Mouse (Mus musculus): ENCODE data around the gene Itih4.

Gene Itih4

DNA sequence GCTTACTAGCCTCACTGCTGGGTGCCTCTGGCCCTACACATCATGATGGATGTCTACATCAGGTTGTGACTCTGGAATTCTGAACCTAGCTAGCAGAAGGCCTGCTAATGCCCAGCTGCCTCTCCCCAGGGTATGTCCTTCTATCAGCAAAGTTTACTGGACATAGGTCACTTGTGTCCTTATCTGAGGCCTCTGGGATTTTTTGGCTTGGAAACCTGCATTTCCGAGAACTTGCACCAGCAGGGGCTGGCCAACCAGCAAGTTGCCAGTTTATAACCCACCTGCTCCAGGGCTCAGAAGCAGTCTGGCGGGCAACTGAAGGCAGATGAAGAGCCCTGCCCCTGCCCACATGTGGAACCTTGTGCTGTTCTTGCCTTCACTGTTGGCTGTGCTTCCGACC, at the start of gene Itih4:
Itih4 (plus strand) TSS at position 273 of the 400 bp plus-strand sequence.
- no peak for DNase-seq (ENCODE audit: low read depth, low spot score)
- no peaks in the 10 kb centered on the region for H3K36me3 ChIP-seq (ENCODE audit: control insufficient read depth, insufficient read depth, low read length, poor library complexity, severe bottlenecking)
- H3K27me3 ChIP-seq (ENCODE audit: control insufficient read depth, insufficient read depth, low read length, poor library complexity, severe bottlenecking), result no peaks in the 10 kb centered on the region

DNA sequence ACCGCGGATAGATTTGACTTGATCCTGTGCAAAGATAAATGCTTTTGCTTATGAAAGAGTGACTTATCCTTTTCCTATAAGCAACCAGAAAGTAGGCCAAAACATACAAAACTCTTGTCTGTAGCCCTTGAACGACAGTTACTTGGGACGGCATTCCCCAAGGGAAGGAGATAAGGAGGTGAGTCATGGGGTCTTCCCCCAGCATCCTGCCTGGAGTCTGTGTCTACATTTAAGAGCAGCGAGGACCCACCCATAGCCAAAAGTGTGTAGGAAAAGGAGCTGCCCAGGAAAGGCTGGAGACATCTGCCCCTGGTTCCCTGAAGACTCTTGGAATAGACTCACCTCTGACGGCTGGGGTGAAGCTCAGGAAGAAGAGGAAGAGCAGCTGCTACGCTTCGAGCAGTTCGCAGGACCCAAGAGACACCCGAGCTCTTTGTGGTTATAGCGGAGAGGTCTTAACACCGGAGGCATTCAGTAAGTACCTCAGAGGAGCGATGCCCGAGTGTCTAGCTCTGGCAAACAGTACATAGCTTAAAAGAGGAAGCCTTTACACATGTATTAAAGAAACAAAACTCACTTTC, 48.8 kb upstream of the Itih4 start:
- peak; percentile 15 for DNase-seq (ENCODE audit: low read depth, low spot score)
- Histone ChIP-seq H3K27me3 (ENCODE audit: control insufficient read depth, insufficient read depth, low read length, poor library complexity, severe bottlenecking) (no peaks in the 10 kb centered on the region), H3K36me3 (ENCODE audit: control insufficient read depth, insufficient read depth, low read length, poor library complexity, severe bottlenecking) (peaks cover 2% of the 10 kb centered on the region; the same call in 1 of the 2 replicates)

DNA sequence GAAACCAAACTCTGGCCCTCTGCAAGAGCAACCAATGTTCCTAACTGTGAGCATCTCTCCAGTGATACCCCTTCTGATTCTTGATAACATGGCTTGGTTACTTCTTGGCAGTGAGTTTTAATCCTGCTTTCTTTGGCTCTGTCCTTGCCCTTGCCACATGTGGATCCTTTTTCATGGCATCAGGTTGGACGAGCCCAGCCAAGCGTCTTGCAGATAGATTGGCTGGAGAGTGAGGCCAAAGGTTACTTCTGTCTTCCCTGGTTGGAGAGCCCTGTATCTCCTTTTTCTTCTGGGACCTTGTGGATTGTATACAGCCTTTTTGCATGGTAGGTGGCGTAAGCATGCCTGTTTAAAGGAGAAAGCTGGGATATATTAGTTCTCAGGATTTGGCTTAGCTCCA, 42.6 kb upstream of the Itih4 start:
- DNase-seq (ENCODE audit: low read depth, low spot score), result no peak
- H3K27me3 ChIP-seq (ENCODE audit: control insufficient read depth, insufficient read depth, low read length, poor library complexity, severe bottlenecking), result no peaks in the 10 kb centered on the region
- H3K36me3 ChIP-seq (ENCODE audit: control insufficient read depth, insufficient read depth, low read length, poor library complexity, severe bottlenecking), result no peaks in the 10 kb centered on the region; the same call in 1 of the 2 replicates

DNA sequence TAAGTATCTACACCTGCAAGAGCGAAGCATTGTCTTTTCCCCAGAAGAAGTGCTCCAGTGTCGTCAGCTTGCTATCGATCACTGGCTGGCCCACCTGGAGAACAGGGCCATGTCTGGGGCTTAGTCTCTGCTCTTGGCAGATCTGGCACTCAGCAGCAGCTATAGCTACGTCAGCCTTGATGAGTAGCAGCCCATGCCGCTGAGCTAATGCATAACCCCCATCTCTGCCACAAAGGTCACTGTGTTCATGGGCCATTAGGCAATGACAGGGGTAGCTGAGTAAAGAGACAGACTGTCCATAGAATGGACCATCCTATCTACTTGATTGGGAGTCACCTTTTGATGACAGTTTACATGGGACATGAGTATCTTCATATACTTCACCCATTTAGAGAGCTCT, 35.8 kb upstream of the Itih4 start:
- no peak for DNase-seq (ENCODE audit: low read depth, low spot score)
- Histone ChIP-seq H3K36me3 (ENCODE audit: control insufficient read depth, insufficient read depth, low read length, poor library complexity, severe bottlenecking) (no peaks in the 10 kb centered on the region), H3K27me3 (ENCODE audit: control insufficient read depth, insufficient read depth, low read length, poor library complexity, severe bottlenecking) (no peaks in the 10 kb centered on the region)

DNA sequence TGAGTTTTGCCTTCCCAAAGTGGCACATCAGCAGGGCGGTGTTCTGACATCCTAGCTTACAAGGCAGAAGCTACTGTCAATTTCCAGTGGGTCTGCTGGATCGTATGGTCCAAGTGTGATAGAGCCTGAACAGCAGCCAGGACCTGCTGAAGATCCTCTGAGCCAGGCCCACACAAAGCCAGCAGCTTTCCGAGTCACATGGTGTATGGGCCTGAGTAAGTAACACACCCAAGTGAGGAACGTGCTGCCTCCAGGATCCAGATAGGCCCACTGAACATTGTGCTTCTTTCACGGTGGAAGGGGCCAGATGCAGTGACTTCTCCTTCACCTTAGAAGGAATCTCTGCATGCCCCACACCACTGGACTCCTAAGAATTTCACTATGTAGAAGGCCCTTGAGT, 34.0 kb upstream of the Itih4 start:
- no peaks in the 10 kb centered on the region for H3K36me3 ChIP-seq (ENCODE audit: control insufficient read depth, insufficient read depth, low read length, poor library complexity, severe bottlenecking)
- no peak for DNase-seq (ENCODE audit: low read depth, low spot score)
- H3K27me3 ChIP-seq (ENCODE audit: control insufficient read depth, insufficient read depth, low read length, poor library complexity, severe bottlenecking), result no peaks in the 10 kb centered on the region

DNA sequence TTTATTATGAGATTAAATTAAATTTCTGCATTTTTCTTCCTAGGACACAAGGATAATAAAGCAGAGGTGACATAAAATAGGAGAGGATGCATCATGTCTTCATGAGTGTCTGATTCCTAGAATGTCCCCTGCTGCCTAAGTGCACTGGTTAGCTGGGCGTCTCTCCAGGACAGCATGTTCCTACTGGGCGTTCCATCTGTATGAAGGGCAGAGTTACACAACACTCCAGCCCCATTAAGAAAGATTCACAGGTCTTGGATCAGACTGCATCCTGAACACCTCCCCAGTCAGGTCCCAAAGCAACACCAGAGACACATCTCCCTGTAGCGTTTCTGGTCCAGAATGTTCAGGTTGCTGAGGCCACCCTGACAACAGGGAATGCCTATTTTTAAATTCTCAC, 31.0 kb upstream of the Itih4 start:
- no peaks in the 10 kb centered on the region for H3K27me3 ChIP-seq (ENCODE audit: control insufficient read depth, insufficient read depth, low read length, poor library complexity, severe bottlenecking)
- no peak for DNase-seq (ENCODE audit: low read depth, low spot score)
- H3K36me3 ChIP-seq (ENCODE audit: control insufficient read depth, insufficient read depth, low read length, poor library complexity, severe bottlenecking), result no peaks in the 10 kb centered on the region

DNA sequence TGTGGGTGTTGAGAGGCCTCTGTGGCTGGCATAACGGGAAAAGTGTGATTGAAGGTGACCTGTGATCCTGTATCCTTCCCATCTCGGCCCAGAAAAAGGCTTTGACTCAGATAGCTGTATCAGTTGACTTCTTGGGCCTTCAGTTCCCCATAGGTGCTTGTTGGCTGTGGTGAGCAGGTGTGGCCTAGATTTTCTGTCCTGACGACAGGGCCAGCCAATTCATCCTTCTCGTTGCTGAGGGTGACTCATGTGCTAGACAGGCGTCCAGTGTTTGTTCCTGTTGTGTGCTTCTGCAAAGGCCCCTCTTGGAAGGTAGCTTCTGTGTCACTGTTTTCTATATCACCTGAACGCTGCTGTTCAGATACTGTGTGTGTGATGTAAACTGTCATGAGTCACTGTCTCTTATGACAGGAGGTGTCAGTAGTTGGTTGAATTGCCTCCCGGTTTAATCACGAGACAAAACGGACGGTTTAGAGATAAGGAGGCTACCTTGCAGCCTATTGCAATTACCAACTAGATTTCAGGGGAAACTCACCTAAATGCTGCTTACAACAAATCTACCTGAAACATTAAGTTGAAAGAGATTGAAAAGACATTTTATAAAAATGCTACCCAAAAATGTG, 29.3 kb upstream of the Itih4 start:
- Histone ChIP-seq H3K36me3 (ENCODE audit: control insufficient read depth, insufficient read depth, low read length, poor library complexity, severe bottlenecking) (no peaks in the 10 kb centered on the region), H3K27me3 (ENCODE audit: control insufficient read depth, insufficient read depth, low read length, poor library complexity, severe bottlenecking) (no peaks in the 10 kb centered on the region)
- no peak for DNase-seq (ENCODE audit: low read depth, low spot score)

DNA sequence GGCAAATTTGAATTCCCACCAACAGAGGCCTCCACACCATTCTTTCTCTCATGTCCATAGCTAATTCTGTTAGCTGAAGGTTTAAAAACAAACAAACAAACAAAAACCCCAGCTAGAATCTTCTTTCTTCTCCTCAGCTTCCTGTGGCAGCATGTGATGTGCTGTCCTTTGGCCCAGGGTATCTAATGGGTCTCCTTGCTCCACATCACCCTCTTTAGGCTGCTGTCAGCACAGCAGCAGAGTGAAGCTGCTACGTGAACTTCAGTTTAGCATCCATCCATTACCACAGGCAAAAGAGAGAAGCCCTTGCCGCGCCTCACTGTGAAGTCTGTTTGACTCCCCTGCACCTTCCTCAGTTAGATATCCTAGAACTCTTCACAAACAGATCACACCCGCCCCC, 28.3 kb upstream of the Itih4 start:
- Histone ChIP-seq H3K27me3 (ENCODE audit: control insufficient read depth, insufficient read depth, low read length, poor library complexity, severe bottlenecking) (no peaks in the 10 kb centered on the region), H3K36me3 (ENCODE audit: control insufficient read depth, insufficient read depth, low read length, poor library complexity, severe bottlenecking) (no peaks in the 10 kb centered on the region)
- peak; percentile 53 for DNase-seq (ENCODE audit: low read depth, low spot score)

DNA sequence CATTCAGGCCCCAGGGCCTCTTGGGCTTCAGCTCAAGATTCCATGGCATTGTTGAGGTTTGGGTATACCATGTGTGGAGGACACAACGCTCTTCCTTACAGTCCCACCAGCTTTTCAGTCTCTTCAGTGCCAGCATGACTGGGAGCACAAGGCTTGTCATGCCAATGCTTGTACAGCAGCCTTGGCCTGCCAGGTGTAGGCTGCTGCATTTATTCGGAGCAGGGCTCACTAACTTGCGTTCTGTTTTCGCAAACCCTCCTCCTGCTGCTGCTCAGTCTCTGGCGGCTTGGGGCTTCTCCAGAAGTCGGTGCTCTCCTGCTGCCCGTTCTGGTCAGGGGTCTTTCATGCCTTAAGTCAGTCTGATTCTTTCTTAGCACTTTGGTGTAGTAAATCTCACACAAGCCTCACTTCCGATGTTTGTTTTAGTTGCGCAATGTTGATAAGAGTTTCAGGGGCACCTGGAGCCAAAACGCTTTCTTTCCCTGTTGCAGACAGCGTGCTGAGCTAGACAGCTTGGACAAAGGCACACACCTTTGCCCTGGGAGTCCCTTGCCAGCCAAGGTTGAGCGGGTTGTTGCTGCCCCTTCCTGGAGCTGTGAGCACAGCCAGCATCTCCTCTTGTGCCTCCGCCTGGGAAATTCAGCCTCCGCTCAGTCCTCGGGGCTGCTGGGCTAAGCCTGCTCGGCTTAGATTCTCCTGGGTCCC, 24.7 kb upstream of the Itih4 start:
- no peaks in the 10 kb centered on the region for H3K36me3 ChIP-seq (ENCODE audit: control insufficient read depth, insufficient read depth, low read length, poor library complexity, severe bottlenecking)
- no peaks in the 10 kb centered on the region for H3K27me3 ChIP-seq (ENCODE audit: control insufficient read depth, insufficient read depth, low read length, poor library complexity, severe bottlenecking)
- DNase-seq (ENCODE audit: low read depth, low spot score), result no peak

DNA sequence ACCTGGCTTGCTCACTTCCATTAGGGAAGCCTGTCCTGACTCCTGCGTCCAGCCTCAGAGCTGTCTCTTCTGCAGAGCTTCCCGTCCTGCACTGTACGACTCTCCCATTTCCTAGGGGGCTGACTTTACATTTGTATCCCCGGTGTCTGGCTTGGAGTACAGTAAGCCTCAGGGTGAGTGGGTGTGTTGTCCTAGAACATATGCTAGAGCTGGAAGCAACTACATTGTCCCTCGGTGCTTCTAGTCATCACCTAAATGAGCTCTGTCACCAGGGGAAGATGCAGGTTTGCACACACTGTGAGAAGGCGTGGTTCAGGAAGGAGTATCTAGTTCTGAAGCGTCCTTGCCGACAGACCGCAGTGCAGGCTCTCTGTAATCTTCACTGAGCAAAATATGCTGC, 23.9 kb upstream of the Itih4 start:
- no peak for DNase-seq (ENCODE audit: low read depth, low spot score)
- H3K36me3 ChIP-seq (ENCODE audit: control insufficient read depth, insufficient read depth, low read length, poor library complexity, severe bottlenecking), result no peaks in the 10 kb centered on the region
- H3K27me3 ChIP-seq (ENCODE audit: control insufficient read depth, insufficient read depth, low read length, poor library complexity, severe bottlenecking), result no peaks in the 10 kb centered on the region

DNA sequence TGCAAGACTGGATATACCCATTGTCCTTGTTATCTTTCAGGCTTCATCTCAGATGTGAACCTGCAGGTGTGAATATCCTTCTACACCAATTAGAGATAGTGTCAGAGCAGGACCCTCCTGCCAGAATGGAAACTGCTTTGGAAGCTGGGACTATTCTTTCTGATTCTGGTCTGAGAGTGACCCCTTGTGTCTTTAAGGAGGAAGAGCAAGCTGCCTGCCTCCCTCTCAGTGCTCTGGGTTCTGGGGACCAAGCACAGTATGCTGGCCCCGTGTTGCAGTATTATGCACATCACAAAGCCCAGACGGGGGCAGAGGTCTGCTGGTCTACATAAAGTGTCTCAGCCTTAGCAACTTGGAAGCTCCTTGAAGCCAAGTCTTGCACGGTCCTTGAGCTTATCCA, 21.0 kb upstream of the Itih4 start:
- H3K27me3 ChIP-seq (ENCODE audit: control insufficient read depth, insufficient read depth, low read length, poor library complexity, severe bottlenecking), result no peaks in the 10 kb centered on the region
- DNase-seq (ENCODE audit: low read depth, low spot score), result peak; percentile 22
- H3K36me3 ChIP-seq (ENCODE audit: control insufficient read depth, insufficient read depth, low read length, poor library complexity, severe bottlenecking), result no peaks in the 10 kb centered on the region

DNA sequence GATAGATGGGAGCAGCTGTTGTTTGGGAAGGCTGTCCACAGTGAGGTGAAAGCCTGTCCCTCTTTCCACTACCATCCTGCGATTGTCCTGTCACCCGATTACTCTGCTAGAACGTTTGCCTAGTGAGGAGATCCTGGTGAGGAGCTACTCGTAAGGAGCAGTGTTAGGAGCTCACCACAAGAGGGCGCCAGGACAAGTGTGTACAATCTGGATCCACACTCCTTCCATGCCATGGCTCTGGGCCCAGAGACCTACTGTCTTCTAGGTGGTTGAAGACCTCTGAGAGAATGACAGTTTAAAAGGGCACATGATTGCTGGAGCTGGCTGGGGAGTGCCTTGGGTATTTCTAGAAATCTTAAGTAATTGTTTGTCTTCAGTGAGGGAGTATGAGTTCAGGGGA, 19.2 kb upstream of the Itih4 start:
- no peaks in the 10 kb centered on the region for H3K27me3 ChIP-seq (ENCODE audit: control insufficient read depth, insufficient read depth, low read length, poor library complexity, severe bottlenecking)
- H3K36me3 ChIP-seq (ENCODE audit: control insufficient read depth, insufficient read depth, low read length, poor library complexity, severe bottlenecking), result no peaks in the 10 kb centered on the region; the same call in 1 of the 2 replicates
- DNase-seq (ENCODE audit: low read depth, low spot score), result peak; percentile 72

DNA sequence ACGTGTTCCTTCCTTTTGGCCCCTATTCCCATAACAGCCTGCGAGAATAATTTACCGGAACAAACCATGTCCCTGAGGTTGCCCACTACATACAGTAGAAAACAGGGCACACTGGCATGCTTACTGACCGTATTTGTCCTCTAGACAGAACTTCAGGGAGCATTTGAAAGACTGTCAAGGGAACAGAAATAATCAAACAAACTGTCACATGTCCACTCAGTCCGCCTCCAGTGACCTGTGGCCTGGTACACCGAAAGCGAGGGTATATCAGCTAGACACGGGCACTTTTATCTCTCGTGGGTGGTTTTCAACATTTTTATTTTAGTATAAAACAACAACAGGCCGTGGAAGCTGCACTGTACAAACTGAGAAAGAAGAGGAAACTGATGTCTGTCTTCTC, 17.4 kb upstream of the Itih4 start:
- no peak for DNase-seq (ENCODE audit: low read depth, low spot score)
- H3K27me3 ChIP-seq (ENCODE audit: control insufficient read depth, insufficient read depth, low read length, poor library complexity, severe bottlenecking), result no peaks in the 10 kb centered on the region

DNA sequence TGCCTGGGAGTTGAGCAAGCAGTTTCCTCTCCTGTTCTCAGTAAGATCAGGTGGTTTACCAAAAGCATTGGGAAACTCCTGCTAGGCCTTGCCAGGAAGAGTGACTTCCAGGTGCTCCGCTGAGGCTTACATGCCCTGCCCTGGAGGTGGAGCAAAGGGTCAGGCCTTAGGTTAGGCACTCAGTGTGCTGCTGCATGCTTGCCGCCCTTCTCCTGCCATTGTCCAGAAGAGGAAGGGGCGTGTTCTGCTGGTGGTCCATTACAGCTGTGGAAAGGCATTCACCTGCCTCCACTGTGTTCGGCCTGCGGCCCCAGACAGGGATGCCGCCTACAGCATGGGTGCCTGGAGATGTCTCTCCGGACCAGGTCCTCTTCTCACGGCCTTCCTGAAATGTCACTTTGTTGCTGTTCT, 16.9 kb upstream of the Itih4 start:
- Histone ChIP-seq H3K36me3 (ENCODE audit: control insufficient read depth, insufficient read depth, low read length, poor library complexity, severe bottlenecking) (peaks cover 3% of the 10 kb centered on the region; the same call in 1 of the 2 replicates), H3K27me3 (ENCODE audit: control insufficient read depth, insufficient read depth, low read length, poor library complexity, severe bottlenecking) (no peaks in the 10 kb centered on the region)
- DNase-seq (ENCODE audit: low read depth, low spot score), result no peak

More for the DNA sequence above, 17.4 kb upstream of the Itih4 start:
- no peaks in the 10 kb centered on the region; the same call in 1 of the 2 replicates for H3K36me3 ChIP-seq (ENCODE audit: control insufficient read depth, insufficient read depth, low read length, poor library complexity, severe bottlenecking)
